Mouse (Mus musculus) kidney, embryonic 14.5 days (tissue): ENCODE measurements around the gene Sec31b. TPM values are rescaled to one million over a fixed set of nuclear protein-coding genes. Genes with fewer than 3 reads are reported as not detected.

ENCODE experiments used
- ATAC-seq: fragments of 200-750 bp; cut with Nextera tagmentation; 2 replicates; pipeline ENCODE4 v1.8.0; 2017; ENCODE audit warnings: moderate number of reproducible peaks, mild to moderate bottlenecking, moderate TSS enrichment, moderate library complexity; ENCODE audit not compliant: low FRiP score, low TSS enrichment
- H3K27ac ChIP-seq: fragments of 300-500 bp; sonication (generic); 2 replicates; pipeline ENCODE4 v1.5.1; 2014; ENCODE audit warnings: low read depth, mild to moderate bottlenecking, low read length, moderate library complexity, mixed read lengths
- H3K27me3 ChIP-seq: fragments of 300-500 bp; sonication (generic); 2 replicates; pipeline ENCODE4 v1.6.1; 2014; ENCODE audit warnings: mild to moderate bottlenecking, low read length; ENCODE audit not compliant: control insufficient read depth, insufficient read depth
- H3K36me3 ChIP-seq: fragments of 300-500 bp; sonication (generic); 2 replicates; pipeline ENCODE4 v1.6.1; 2014; ENCODE audit warnings: low read length, mixed read lengths; ENCODE audit not compliant: control insufficient read depth, insufficient read depth
- H3K4me1 ChIP-seq: fragments of 300-500 bp; sonication (generic); 2 replicates; pipeline ENCODE4 v1.6.1; 2014; ENCODE audit warnings: low read length, mixed read lengths; ENCODE audit not compliant: control insufficient read depth, insufficient read depth
- H3K4me2 ChIP-seq: fragments of 300-500 bp; sonication (generic); replicated peaks from 2 replicates; pipeline ENCODE4 v1.6.1; 2014; ENCODE audit warnings: low read depth, mild to moderate bottlenecking, low read length
- H3K4me3 ChIP-seq: fragments of 300-500 bp; sonication (generic); 2 replicates; pipeline ENCODE4 v1.5.1; 2014; ENCODE audit warnings: mild to moderate bottlenecking, low read length
- H3K9ac ChIP-seq: fragments of 300-500 bp; sonication (generic); 2 replicates; pipeline ENCODE4 v1.6.1; 2014; ENCODE audit warnings: low read depth, mild to moderate bottlenecking, low read length, moderate library complexity
- H3K9me3 ChIP-seq: fragments of 300-500 bp; sonication (generic); 2 replicates; pipeline ENCODE4 v1.6.1; 2016; ENCODE audit warnings: low read length; ENCODE audit not compliant: control insufficient read depth
- WGBS: fragments of 180-500 bp; shearing (Covaris S2); extraction: QIAGEN DNeasy Blood & Tissue Kit; methylation state at CpG from one replicate; pipeline ENCODE4 v1.1.7; 2014; 5-methylcytosine and 5-hydroxymethylcytosine counted together
- polyA plus RNA-seq: library from polyadenylated mRNA; unstranded; fragments of >200 nt; fragmentation: Nextera tagmentation; extraction: Ambion mirVana; gene quantifications from 2 replicates; pipeline ENCODE4 v1.2.1, GENCODE M21; 2014

Sec31b gene
- polyA plus RNA-seq, 1 experiment from 2014 or later = 0.87 TPM

GRCm38 (mm10) chr19:44476541-44476940 lies 69.1 kb downstream of the Sec31b start:
- Histone ChIP-seq H3K9me3 (no peaks in the 10 kb centered on the region), H3K4me3 (no peak overlapping the region), H3K27ac (no peak overlapping the region), H3K36me3 (no peaks in the 10 kb centered on the region), H3K9ac (no peak overlapping the region), H3K27me3 (no peaks in the 10 kb centered on the region), H3K4me2 (no peak overlapping the region), H3K4me1 (no peaks in the 10 kb centered on the region)
- 53% methylated on average over 3 of the region's 3 CpGs for WGBS
- ATAC-seq = no peak

GRCm38 (mm10) chr19:44475268-44475667 lies 70.4 kb downstream of the Sec31b start:
- Histone ChIP-seq H3K36me3 (no peaks in the 10 kb centered on the region), H3K9me3 (no peaks in the 10 kb centered on the region), H3K27ac (no peak overlapping the region), H3K4me2 (no peak overlapping the region), H3K4me1 (no peaks in the 10 kb centered on the region), H3K9ac (no peak overlapping the region), H3K4me3 (no peak overlapping the region), H3K27me3 (no peaks in the 10 kb centered on the region)
- ATAC-seq = no peak
- 73% methylated on average over 6 of the region's 6 CpGs for WGBS

- no peak overlapping the region for H3K27ac ChIP-seq
- peak; percentile 71; the same call in 1 of the 2 replicates for ATAC-seq
- H3K36me3 ChIP-seq = no peaks in the 10 kb centered on the region
- H3K9ac ChIP-seq = no peak overlapping the region
- H3K4me3 ChIP-seq = no peak overlapping the region
- no peaks in the 10 kb centered on the region for H3K4me1 ChIP-seq
- no peaks in the 10 kb centered on the region for H3K27me3 ChIP-seq
- 4% methylated on average over 10 of the region's 10 CpGs for WGBS
- no peaks in the 10 kb centered on the region for H3K9me3 ChIP-seq
- H3K4me2 ChIP-seq = no peak overlapping the region
Measured at GRCm38 (mm10) chr19:44474158-44474557, 71.5 kb downstream of the Sec31b start.

Other genes starting within 250 kb of the Sec31b start
- gene Scd4, start 212.8 kb downstream of the Sec31b start, polyA plus RNA-seq = 0.11 TPM in 1 of 2 replicates, not detected in the other
- 2.7 and 5.2 TPM in 2 replicates for gene Scd1, start 138.0 kb downstream of the Sec31b start, polyA plus RNA-seq
- 3.5 and 4.5 TPM in 2 replicates for gene Wnt8b, start 52.4 kb downstream of the Sec31b start, polyA plus RNA-seq
- gene Gm20538, start 7.0 kb upstream of the Sec31b start, polyA plus RNA-seq = not detected in 2 replicates
- 579 and 700 TPM in 2 replicates for gene Ndufb8, start 9.6 kb upstream of the Sec31b start, polyA plus RNA-seq
- gene Hif1an, start 17.0 kb upstream of the Sec31b start, polyA plus RNA-seq = 20.6 and 28.0 TPM in 2 replicates
- 43.3 and 55.9 TPM in 2 replicates for gene Pax2, start 210.2 kb upstream of the Sec31b start, polyA plus RNA-seq